Mouse (Mus musculus) myocyte (in vitro differentiated cells): ENCODE results near the gene A630095N17Rik.

Experiments used
- MAX ChIP-seq: IDR thresholded peaks from one replicate; pipeline ENCODE4 v1.6.1; 2011; ENCODE audit warnings: low read depth, mild to moderate bottlenecking, control low read depth
- POLR2A ChIP-seq: IDR thresholded peaks from one replicate; pipeline ENCODE4 v1.6.1; 2011; ENCODE audit warnings: low read depth, mild to moderate bottlenecking, control low read depth, moderate library complexity; ENCODE audit not compliant: insufficient read length
- POLR2AphosphoS2 ChIP-seq: IDR thresholded peaks from one replicate; pipeline ENCODE4 v1.6.1; 2011; ENCODE audit warnings: low read depth, control low read depth; ENCODE audit not compliant: insufficient read length
- SRF ChIP-seq: IDR thresholded peaks from one replicate; pipeline ENCODE4 v1.6.1; 2011; ENCODE audit warnings: low read depth; ENCODE audit not compliant: control insufficient read depth, insufficient read length
- TCF12 ChIP-seq: IDR thresholded peaks from one replicate; pipeline ENCODE4 v1.6.1; 2011; ENCODE audit warnings: mild to moderate bottlenecking, control low read depth; ENCODE audit not compliant: poor library complexity, insufficient read depth, severe bottlenecking
- USF1 ChIP-seq: IDR thresholded peaks from one replicate; pipeline ENCODE4 v1.6.1; 2011; ENCODE audit warnings: low read depth, mild to moderate bottlenecking, control low read depth, moderate library complexity

- TF ChIP-seq TCF12 (no peak), POLR2AphosphoS2 (peak; percentile 56), SRF (no peak), MAX (no peak), POLR2A (no peak), USF1 (no peak)
Observed at GRCm38 (mm10) chr1:75211141-75211708, 20.7 kb downstream of the A630095N17Rik start.
